Mouse (Mus musculus) limb, embryonic 15.5 days (tissue): ENCODE measurements around the gene Armh3. TPM values are rescaled to one million over a fixed set of nuclear protein-coding genes. Genes with fewer than 3 reads are reported as not detected.

Experiments
- ATAC-seq: fragments of 200-750 bp; cut with Nextera tagmentation; 2 replicates; pipeline ENCODE4 v1.8.0; 2017; ENCODE audit warnings: low read depth, moderate TSS enrichment; ENCODE audit not compliant: insufficient number of reproducible peaks, low FRiP score, low TSS enrichment
- H3K27ac ChIP-seq: fragments of 300-500 bp; sonication (generic); 2 replicates; pipeline ENCODE4 v1.5.1; 2015; ENCODE audit warnings: moderate library complexity, mild to moderate bottlenecking, inconsistent platforms
- H3K27me3 ChIP-seq: fragments of 300-500 bp; sonication (generic); 2 replicates; pipeline ENCODE4 v1.6.1; 2015; ENCODE audit warnings: inconsistent platforms
- H3K36me3 ChIP-seq: fragments of 300-500 bp; sonication (generic); 2 replicates; pipeline ENCODE4 v1.6.1; 2015; ENCODE audit warnings: inconsistent platforms
- H3K4me1 ChIP-seq: fragments of 300-500 bp; sonication (generic); 2 replicates; pipeline ENCODE4 v1.6.1; 2015; ENCODE audit warnings: inconsistent platforms
- H3K4me2 ChIP-seq: fragments of 300-500 bp; sonication (generic); 2 replicates; pipeline ENCODE4 v1.6.1; 2015; ENCODE audit warnings: mild to moderate bottlenecking, inconsistent platforms
- H3K4me3 ChIP-seq: fragments of 300-500 bp; sonication (generic); 2 replicates; pipeline ENCODE4 v1.5.1; 2015; ENCODE audit warnings: mild to moderate bottlenecking, inconsistent platforms
- H3K9ac ChIP-seq: fragments of 300-500 bp; sonication (generic); 2 replicates; pipeline ENCODE4 v1.6.1; 2015; ENCODE audit warnings: inconsistent platforms
- H3K9me3 ChIP-seq: fragments of 300-500 bp; sonication (generic); 2 replicates; pipeline ENCODE4 v1.6.1; 2016; ENCODE audit warnings: inconsistent platforms
- WGBS: fragments of 180-500 bp; shearing (Covaris S2); methylation state at CpG from one replicate; pipeline ENCODE4 v1.1.7; 2015; 5-methylcytosine and 5-hydroxymethylcytosine counted together
- polyA plus RNA-seq: library from polyadenylated mRNA; unstranded; fragments of >200 nt; fragmentation: Nextera tagmentation; extraction: Ambion mirVana; gene quantifications from 2 replicates; pipeline ENCODE4 v1.2.1, GENCODE M21; 2015

Armh3 gene
- polyA plus RNA-seq, 1 experiment from 2014 or later, result 16.3 TPM

GRCm38 (mm10) chr19:46040149-46040902 lies 42.0 kb upstream of the Armh3 start:
- H3K9ac ChIP-seq, result peak overlapping the region; percentile 47; the same call in 1 of the 2 replicates

GRCm38 (mm10) chr19:46039478-46039877 lies 41.2 kb upstream of the Armh3 start:
- peak overlapping the region; percentile 76 for H3K9ac ChIP-seq
- H3K4me3 ChIP-seq, result peak overlapping the region; percentile 70
- peak overlapping the region; percentile 76 for H3K4me2 ChIP-seq
- no peaks in the 10 kb centered on the region for H3K27me3 ChIP-seq
- H3K9me3 ChIP-seq, result no peaks in the 10 kb centered on the region
- H3K36me3 ChIP-seq, result peaks cover 19% of the 10 kb centered on the region
- 3% methylated on average over 21 of the region's 30 CpGs for WGBS
- peak; percentile 82 for ATAC-seq
- peaks cover 73% of the 10 kb centered on the region for H3K4me1 ChIP-seq
- peak overlapping the region; percentile 94 for H3K27ac ChIP-seq

More at GRCm38 (mm10) chr19:46040149-46040902, 42.0 kb upstream of the Armh3 start:
- peak overlapping the region; percentile 94 for H3K27ac ChIP-seq
- WGBS, result 36% methylated on average over 14 of the region's 14 CpGs
- no peak for ATAC-seq
- peak overlapping the region; percentile 70 for H3K4me3 ChIP-seq
- peak overlapping the region; percentile 76 for H3K4me2 ChIP-seq
- peaks cover 73% of the 10 kb centered on the region for H3K4me1 ChIP-seq
- no peaks in the 10 kb centered on the region for H3K9me3 ChIP-seq
- H3K36me3 ChIP-seq, result peaks cover 10% of the 10 kb centered on the region
- H3K27me3 ChIP-seq, result no peaks in the 10 kb centered on the region

GRCm38 (mm10) chr19:46038851-46039260 lies 40.6 kb upstream of the Armh3 start:
- Histone ChIP-seq H3K4me1 (peaks cover 69% of the 10 kb centered on the region), H3K4me3 (peak overlapping the region; percentile 70), H3K36me3 (peaks cover 25% of the 10 kb centered on the region), H3K9ac (peak overlapping the region; percentile 76), H3K4me2 (peak overlapping the region; percentile 76), H3K27me3 (no peaks in the 10 kb centered on the region), H3K27ac (peak overlapping the region; percentile 94), H3K9me3 (no peaks in the 10 kb centered on the region)
- WGBS, result under 1% methylated on average over 17 of the region's 17 CpGs
- ATAC-seq, result no peak

GRCm38 (mm10) chr19:46037925-46038850 lies 39.9 kb upstream of the Armh3 start:
- Histone ChIP-seq H3K9ac (peak overlapping the region; percentile 76), H3K9me3 (no peaks in the 10 kb centered on the region), H3K4me2 (peak overlapping the region; percentile 76), H3K27me3 (no peaks in the 10 kb centered on the region), H3K4me1 (peaks cover 62% of the 10 kb centered on the region), H3K4me3 (peak overlapping the region; percentile 70), H3K36me3 (peaks cover 32% of the 10 kb centered on the region), H3K27ac (peak overlapping the region; percentile 94)
- WGBS, result 7% methylated on average over 13 of the region's 13 CpGs
- no peak for ATAC-seq

- Histone ChIP-seq H3K9ac (no peak overlapping the region), H3K27ac (peak overlapping the region; percentile 94), H3K27me3 (no peaks in the 10 kb centered on the region), H3K9me3 (no peaks in the 10 kb centered on the region), H3K36me3 (peaks cover 40% of the 10 kb centered on the region), H3K4me2 (peak overlapping the region; percentile 76), H3K4me3 (peak overlapping the region; percentile 70), H3K4me1 (peaks cover 54% of the 10 kb centered on the region)
- WGBS, result 30% methylated on average over 6 of the region's 6 CpGs
- no peak for ATAC-seq
Observed at GRCm38 (mm10) chr19:46037243-46037924, 39.1 kb upstream of the Armh3 start.

GRCm38 (mm10) chr19:46036477-46037242 lies 38.4 kb upstream of the Armh3 start:
- peaks cover 47% of the 10 kb centered on the region for H3K36me3 ChIP-seq
- no peak overlapping the region for H3K27ac ChIP-seq
- 69% methylated on average over 13 of the region's 13 CpGs for WGBS

GRCm38 (mm10) chr19:46035971-46036370 lies 37.7 kb upstream of the Armh3 start:
- Histone ChIP-seq H3K36me3 (peaks cover 52% of the 10 kb centered on the region), H3K4me3 (no peak overlapping the region), H3K4me2 (no peak overlapping the region), H3K27me3 (no peaks in the 10 kb centered on the region), H3K4me1 (peaks cover 40% of the 10 kb centered on the region), H3K9ac (no peak overlapping the region), H3K9me3 (no peaks in the 10 kb centered on the region), H3K27ac (no peak overlapping the region)
- no peak for ATAC-seq
- 87% methylated on average over 13 of the region's 13 CpGs for WGBS

More at GRCm38 (mm10) chr19:46036477-46037242, 38.4 kb upstream of the Armh3 start:
- no peak for ATAC-seq
- Histone ChIP-seq H3K27me3 (no peaks in the 10 kb centered on the region), H3K9ac (no peak overlapping the region), H3K4me2 (peak overlapping the region; percentile 76), H3K9me3 (no peaks in the 10 kb centered on the region), H3K4me3 (peak overlapping the region; percentile 70), H3K4me1 (peaks cover 47% of the 10 kb centered on the region)

- H3K27ac ChIP-seq, result no peak overlapping the region
- 90% methylated on average over 11 of the region's 11 CpGs for WGBS
- no peak for ATAC-seq
- no peak overlapping the region for H3K4me3 ChIP-seq
- H3K4me1 ChIP-seq, result peaks cover 27% of the 10 kb centered on the region
- no peak overlapping the region for H3K4me2 ChIP-seq
- peaks cover 62% of the 10 kb centered on the region for H3K36me3 ChIP-seq
- no peak overlapping the region for H3K9ac ChIP-seq
- H3K27me3 ChIP-seq, result no peaks in the 10 kb centered on the region
- no peaks in the 10 kb centered on the region for H3K9me3 ChIP-seq
Observed at GRCm38 (mm10) chr19:46033911-46034310, 35.6 kb upstream of the Armh3 start.

GRCm38 (mm10) chr19:46032731-46033510 lies 34.6 kb upstream of the Armh3 start:
- H3K27me3 ChIP-seq, result no peaks in the 10 kb centered on the region
- no peak overlapping the region for H3K4me2 ChIP-seq
- no peak overlapping the region for H3K9ac ChIP-seq
- H3K9me3 ChIP-seq, result no peaks in the 10 kb centered on the region
- H3K36me3 ChIP-seq, result peaks cover 62% of the 10 kb centered on the region
- no peak for ATAC-seq
- WGBS, result 85% methylated on average over 26 of the region's 26 CpGs
- H3K4me1 ChIP-seq, result peaks cover 20% of the 10 kb centered on the region
- no peak overlapping the region; the same call in 1 of the 2 replicates for H3K27ac ChIP-seq
- H3K4me3 ChIP-seq, result no peak overlapping the region

GRCm38 (mm10) chr19:46031689-46032432 lies 33.6 kb upstream of the Armh3 start:
- peaks cover 10% of the 10 kb centered on the region for H3K4me1 ChIP-seq
- 76% methylated on average over 9 of the region's 9 CpGs for WGBS
- H3K27me3 ChIP-seq, result no peaks in the 10 kb centered on the region
- ATAC-seq, result 0 out of 2 replicates have a peak, but pooled peaks have one; percentile 25
- no peak overlapping the region for H3K4me2 ChIP-seq
- no peaks in the 10 kb centered on the region for H3K9me3 ChIP-seq
- H3K36me3 ChIP-seq, result peaks cover 62% of the 10 kb centered on the region
- no peak overlapping the region for H3K4me3 ChIP-seq
- H3K9ac ChIP-seq, result no peak overlapping the region
- H3K27ac ChIP-seq, result no peak overlapping the region
